In the genomic region with DNA sequence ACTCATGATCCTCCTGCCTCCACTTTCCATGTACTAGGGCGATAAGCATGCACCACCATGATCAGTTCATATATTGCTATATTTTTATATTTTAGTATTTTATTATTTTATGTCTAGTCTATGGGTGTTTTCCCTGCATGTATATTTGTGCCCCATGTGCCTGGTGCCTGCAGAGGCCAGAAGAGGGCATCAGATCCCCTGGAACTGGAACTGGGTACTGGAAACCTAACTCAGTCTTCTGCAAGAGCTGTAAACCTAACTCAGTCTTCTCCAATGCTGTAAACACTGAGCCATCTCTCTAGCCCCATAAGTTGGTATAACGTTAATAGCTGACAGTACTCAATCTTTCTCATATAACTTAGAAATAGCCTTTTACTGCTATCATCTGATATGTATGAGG, we compare ENCODE assay signal across 17 mouse cellular contexts. TPM values are rescaled to one million over a fixed set of nuclear protein-coding genes. Genes with fewer than 3 reads are reported as not detected.
DNase-seq lines count a peak whose midpoint lies in the region; ATAC-seq and TF ChIP-seq lines count a peak whose summit lies in the region.
"Had no signal": no experiment of that assay in that cellular context is flagged by ENCODE, and none has a peak within 500 bp of the region (broad histone marks: within the 10 kb centered on the region; RNA-seq: fewer than 3 reads in every experiment).

No protein-coding gene starts in this region.

- intact Hi-C loops in left cerebral cortex, adult 2 months (cut with DNase I): no loop called here
- intact Hi-C loops in left cerebral cortex, postnatal 14 days (cut with DNase I): no loop called here

- WGBS in heart, embryonic 11.5 days (ENCODE audit: insufficient replicate concordance): 57% methylated on average over 2 of the region's 2 CpGs

- H3K36me3 ChIP-seq in heart, embryonic 11.5 days (ENCODE audit: control insufficient read depth, insufficient read depth, low read length): no peaks in the 10 kb centered on the region
- H3K36me3 ChIP-seq: embryonic facial prominence, embryonic 12.5 days; forebrain, embryonic 12.5 days had no signal

- ATAC-seq in heart, embryonic 11.5 days (replicated peaks; ENCODE audit: insufficient number of reproducible peaks, low FRiP score, low TSS enrichment): no peak
- ATAC-seq in erythroblast, adult 5-6 weeks (replicated peaks; ENCODE audit: low FRiP score, poor library complexity, severe bottlenecking): peak; percentile 79

- no peaks in the 10 kb centered on the region for H3K9me3 ChIP-seq in heart, embryonic 11.5 days (replicated peaks; ENCODE audit: control insufficient read depth, low read length)
- H3K9me3 ChIP-seq: embryonic facial prominence, embryonic 12.5 days; forebrain, embryonic 12.5 days had no signal

- H3K27me3 ChIP-seq in heart, embryonic 11.5 days (ENCODE audit: control insufficient read depth, insufficient read depth, low read length): peaks cover 2% of the 10 kb centered on the region; the same call in 1 of the 2 replicates
- H3K27me3 ChIP-seq: embryonic facial prominence, embryonic 12.5 days had no signal

- no peak overlapping the region for H3K4me3 ChIP-seq in heart, embryonic 11.5 days (ENCODE audit: low read depth, low read length)
- no peak overlapping the region for H3K4me3 ChIP-seq in left cerebral cortex, adult 2 months
- H3K4me3 ChIP-seq: embryonic facial prominence, embryonic 12.5 days; forebrain, embryonic 12.5 days had no signal

- H3K27ac ChIP-seq in heart, embryonic 11.5 days (ENCODE audit: low read depth, low read length): no peak overlapping the region
- no peak overlapping the region for H3K27ac ChIP-seq in left cerebral cortex, adult 2 months
- H3K27ac ChIP-seq: embryonic facial prominence, embryonic 12.5 days; forebrain, embryonic 12.5 days; hindbrain, embryonic 14.5 days had no signal

- H3K4me1 ChIP-seq in heart, embryonic 11.5 days (ENCODE audit: control insufficient read depth, insufficient read depth, low read length): no peaks in the 10 kb centered on the region
- H3K4me1 ChIP-seq: embryonic facial prominence, embryonic 12.5 days; forebrain, embryonic 12.5 days had no signal

- H3K9ac ChIP-seq in heart, embryonic 11.5 days (ENCODE audit: low read depth, low read length): no peak overlapping the region
- H3K9ac ChIP-seq: embryonic facial prominence, embryonic 12.5 days; forebrain, embryonic 12.5 days; hindbrain, embryonic 14.5 days had no signal

- no peak overlapping the region for H3K4me2 ChIP-seq in heart, embryonic 11.5 days
- H3K4me2 ChIP-seq: embryonic facial prominence, embryonic 12.5 days; forebrain, embryonic 12.5 days; hindbrain, embryonic 14.5 days; midbrain, embryonic 11.5 days had no signal

- TF ChIP-seq CTCF in left cerebral cortex, adult 2 months (IDR thresholded peaks at IDR 0.05): peak; percentile 15

- DNase-seq in heart, adult 11 months: peak; percentile 64
- DNase-seq in left cerebral cortex, adult 2 months (ENCODE audit: extremely low spot score in 1 of 2, low spot score in 2 of 2): no peak
- no peak for DNase-seq in left cerebral cortex, postnatal 14 days (ENCODE audit: low spot score in 2 of 2)
- DNase-seq in 3T3-L1 (ENCODE audit: low read depth, low spot score): peak; percentile 69
- DNase-seq in frontal cortex, postnatal 10 days (ENCODE audit: low spot score in 2 of 2): no peak
- DNase-seq in retina, embryonic 14.5 days (ENCODE audit: low spot score): no peak
- DNase-seq: B cell, adult 2 months; cerebellum, postnatal 10 days; gastrocnemius, postnatal 10 days had no signal

RNA-seq across cellular contexts. Expression of a gene that starts 2.7 kb away (rescaled TPM):
- polyA plus RNA-seq in heart, embryonic 11.5 days (2014; fragmentation: Nextera tagmentation; extraction: Ambion mirVana): 42.6 and 48.8 TPM in 2 replicates
- total RNA-seq in left cerebral cortex, adult 2 months (2021): 100 to 1,000 TPM; 129 to 141 TPM
- 100 to 1,000 TPM; 120 to 135 TPM for total RNA-seq in left cerebral cortex, postnatal 14 days (2021)
- total RNA-seq in erythroblast, adult 5-6 weeks (2015; ENCODE audit: low replicate concordance): 191 and 222 TPM in 2 replicates
- 223 and 230 TPM in 2 replicates for total RNA-seq in erythroblast, adult 5-6 weeks (2017; ENCODE audit: low replicate concordance)

RNA-seq across cellular contexts. Expression of a gene that starts 7.5 kb away (rescaled TPM):
- 38.0 and 39.5 TPM in 2 replicates for polyA plus RNA-seq in heart, embryonic 11.5 days (2014; fragmentation: Nextera tagmentation; extraction: Ambion mirVana)
- total RNA-seq in left cerebral cortex, adult 2 months (2021): 10 to 100 TPM; 17.4 to 20.4 TPM
- total RNA-seq in left cerebral cortex, postnatal 14 days (2021): 10 to 100 TPM; 15.8 to 19.4 TPM
- 58.0 and 66.9 TPM in 2 replicates for total RNA-seq in erythroblast, adult 5-6 weeks (2015; ENCODE audit: low replicate concordance)
- total RNA-seq in erythroblast, adult 5-6 weeks (2017; ENCODE audit: low replicate concordance): 71.4 and 87.7 TPM in 2 replicates

RNA-seq across cellular contexts. Expression of a gene that starts 23.2 kb away (rescaled TPM):
- polyA plus RNA-seq in heart, embryonic 11.5 days (2014; fragmentation: Nextera tagmentation; extraction: Ambion mirVana): 0.14 TPM in 1 of 2 replicates, not detected in the other
- not detected for total RNA-seq in left cerebral cortex, adult 2 months (2021)
- total RNA-seq in left cerebral cortex, postnatal 14 days (2021): not detected
- not detected in 2 replicates for total RNA-seq in erythroblast, adult 5-6 weeks (2015; ENCODE audit: low replicate concordance)
- 0.17 TPM in 1 of 2 replicates, not detected in the other for total RNA-seq in erythroblast, adult 5-6 weeks (2017; ENCODE audit: low replicate concordance)
- total RNA-seq: left cerebral cortex, postnatal 25 days had no signal
- polyA plus RNA-seq: heart, embryonic 14.5 days had no signal

RNA-seq across cellular contexts. Expression of a gene that starts 38.5 kb away (rescaled TPM):
- polyA plus RNA-seq in heart, embryonic 11.5 days (2014; fragmentation: Nextera tagmentation; extraction: Ambion mirVana): not detected in 2 replicates
- not detected for total RNA-seq in left cerebral cortex, adult 2 months (2021)
- not detected for total RNA-seq in left cerebral cortex, postnatal 14 days (2021)
- total RNA-seq in erythroblast, adult 5-6 weeks (2015; ENCODE audit: low replicate concordance): not detected in 2 replicates
- not detected in 2 replicates for total RNA-seq in erythroblast, adult 5-6 weeks (2017; ENCODE audit: low replicate concordance)
- total RNA-seq: gastrocnemius, postnatal 10 days; left cerebral cortex, postnatal 25 days had no signal
- polyA plus RNA-seq: embryonic facial prominence, embryonic 12.5 days; forebrain, embryonic 12.5 days; heart, embryonic 14.5 days; hindbrain, embryonic 14.5 days; midbrain, embryonic 11.5 days had no signal

RNA-seq across cellular contexts. Expression of a gene that starts 43.5 kb away (rescaled TPM):
- 42.3 and 43.3 TPM in 2 replicates for polyA plus RNA-seq in heart, embryonic 11.5 days (2014; fragmentation: Nextera tagmentation; extraction: Ambion mirVana)
- 10 to 100 TPM; 30.7 to 32.4 TPM for total RNA-seq in left cerebral cortex, adult 2 months (2021)
- total RNA-seq in left cerebral cortex, postnatal 14 days (2021): 10 to 100 TPM; 35.7 to 37.4 TPM
- total RNA-seq in erythroblast, adult 5-6 weeks (2015; ENCODE audit: low replicate concordance): 25.4 and 31.6 TPM in 2 replicates
- 10.6 and 11.4 TPM in 2 replicates for total RNA-seq in erythroblast, adult 5-6 weeks (2017; ENCODE audit: low replicate concordance)

Comparison
In these comparisons a context has a peak if more than half of its experiments do, and no peak if none do; other contexts are left out.
1. DNase-seq: peak in heart, adult 11 months (single experiment) and 3T3-L1 (single experiment); none in left cerebral cortex, adult 2 months (0 of 2), left cerebral cortex, postnatal 14 days (0 of 2), frontal cortex, postnatal 10 days (0 of 2) and retina, embryonic 14.5 days (single experiment).